Mouse (Mus musculus) thymus, postnatal 14 days (tissue): ENCODE results near the gene P2ry4.

ENCODE experiments used
- DNase-seq: peaks from one replicate; pipeline ENCODE4 v3.0.0; 2021

P2ry4 gene

GRCm38 (mm10) chrX:100594791-100595190 is at the start of gene P2ry4:
P2ry4 (minus strand) TSS chrX:100594869.
- no peak for DNase-seq

GRCm38 (mm10) chrX:100638477-100638876 is 43.8 kb upstream of the P2ry4 start:
- DNase-seq: no peak

GRCm38 (mm10) chrX:100629076-100629475 is 34.4 kb upstream of the P2ry4 start:
- no peak for DNase-seq

DNA sequence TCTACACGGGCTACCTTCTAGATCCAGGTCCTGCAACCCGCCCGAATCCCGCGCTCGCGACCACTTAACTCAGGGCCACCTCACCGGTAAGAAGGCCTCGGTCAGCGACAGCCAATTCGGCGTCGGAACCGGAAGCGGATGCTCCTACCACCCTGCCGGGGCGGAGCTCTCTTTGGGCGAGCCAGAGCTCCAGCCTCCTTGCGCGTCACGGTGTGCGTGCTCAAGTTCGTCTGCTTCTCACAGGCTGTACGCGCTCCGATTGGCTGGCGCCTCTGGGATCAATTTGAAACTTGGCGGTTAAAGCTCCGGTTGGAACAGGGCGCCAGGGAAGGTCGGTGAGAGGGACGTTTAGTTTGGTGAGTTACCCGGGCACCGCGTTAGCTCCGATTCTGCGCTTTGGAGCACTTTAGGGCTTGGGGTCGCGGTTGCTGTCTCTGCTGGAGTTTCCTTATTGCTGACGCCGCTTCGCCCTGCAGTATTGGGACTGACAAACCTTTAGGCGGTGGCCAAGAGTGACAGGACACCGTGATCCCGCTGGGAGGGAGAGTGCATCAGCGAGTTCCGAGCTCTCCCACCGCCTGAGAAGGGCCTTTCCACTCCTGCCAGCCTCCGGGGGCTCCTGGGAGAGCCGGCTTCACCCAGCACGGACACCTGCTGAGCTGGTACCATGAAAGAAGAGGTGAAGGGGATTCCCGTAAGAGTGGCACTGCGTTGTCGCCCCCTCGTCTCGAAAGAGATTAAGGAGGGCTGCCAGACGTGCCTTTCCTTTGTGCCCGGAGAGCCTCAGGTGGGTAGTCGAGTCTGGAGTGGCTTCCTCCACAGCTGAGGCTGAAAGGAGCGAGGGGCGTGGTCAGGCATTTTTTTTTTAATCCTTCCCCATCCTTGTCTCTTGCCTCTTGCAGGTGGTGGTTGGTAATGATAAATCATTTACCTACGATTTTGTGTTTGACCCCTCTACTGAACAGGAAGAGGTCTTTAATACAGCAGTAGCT is 31.4 kb upstream of the P2ry4 start, which contains the start of gene Pdzd11:
TSS of gene Pdzd11 (minus strand) at position 767 of the 992 bp plus-strand sequence.
- DNase-seq: peak; percentile 89

- DNase-seq: no peak
These were observed 30.8 kb upstream of the P2ry4 start, which contains the start of gene Kif4 for GRCm38 (mm10) chrX:100625546-100625801. Kif4 (plus strand) TSS chrX:100625737.

DNA sequence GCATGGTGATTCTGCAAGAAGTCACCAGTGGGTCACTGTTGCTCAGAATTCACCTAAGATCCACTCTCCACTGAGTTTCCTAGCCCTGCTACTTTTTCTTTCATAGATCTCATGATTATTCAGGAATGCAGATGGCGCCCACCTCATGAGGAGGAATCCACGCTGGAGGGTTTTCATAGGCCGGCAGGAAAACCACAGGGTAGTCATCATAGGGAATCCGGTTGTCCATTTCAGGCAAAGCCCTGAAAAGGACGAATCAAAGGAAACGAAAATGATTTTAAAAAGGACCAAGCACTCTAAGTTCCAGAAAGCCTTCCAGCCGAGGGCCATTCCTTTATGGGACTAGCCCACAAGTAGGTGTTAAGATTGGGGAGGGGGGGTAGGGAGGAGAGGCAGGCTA is 30.5 kb upstream of the P2ry4 start:
- no peak for DNase-seq

- no peak for DNase-seq
These were observed 29.6 kb upstream of the P2ry4 start for GRCm38 (mm10) chrX:100624242-100624641.

DNA sequence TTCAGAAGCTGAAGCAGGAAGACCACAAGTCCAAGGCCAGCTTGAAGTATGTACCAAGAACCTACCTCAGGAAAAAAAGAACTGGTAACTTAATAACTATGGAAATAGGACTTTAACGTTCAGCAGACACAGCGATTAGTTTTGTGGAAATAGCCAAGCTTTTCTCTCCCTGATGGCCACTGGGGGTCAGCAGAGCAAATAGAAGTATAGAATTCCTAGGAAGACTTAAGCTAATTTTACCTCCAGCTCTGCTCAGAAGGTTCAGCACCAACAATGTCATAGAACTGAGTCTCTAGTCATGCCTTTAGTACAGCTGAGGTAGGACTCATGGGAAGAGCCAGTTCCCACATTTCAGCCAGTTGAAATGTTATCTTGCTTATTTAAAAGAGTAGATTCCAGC is 26.7 kb upstream of the P2ry4 start:
- no peak for DNase-seq

GRCm38 (mm10) chrX:100618488-100618887 is 23.8 kb upstream of the P2ry4 start:
- no peak for DNase-seq

DNA sequence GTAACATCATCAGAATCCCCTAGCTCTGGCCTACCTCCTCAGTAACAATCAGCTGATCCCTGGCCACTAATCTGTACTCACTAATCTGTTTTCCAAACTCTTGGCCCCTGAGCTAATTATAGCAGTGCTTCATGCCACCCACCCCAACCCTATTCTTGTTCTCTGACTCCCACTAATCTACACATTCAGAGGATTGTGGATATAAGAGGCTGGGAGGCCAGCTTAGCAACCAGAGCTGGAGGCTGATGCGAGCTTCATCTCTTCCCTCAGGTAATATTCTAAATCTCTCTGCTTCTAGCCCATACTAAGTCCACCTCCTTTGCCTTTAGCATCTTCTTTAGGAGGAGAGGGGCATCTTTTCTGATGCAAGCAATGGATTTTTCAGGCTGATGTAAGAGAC is 10.6 kb upstream of the P2ry4 start, which contains the start of gene Arr3:
TSS of gene Arr3 (plus strand) at position 184 of the 400 bp plus-strand sequence.
- DNase-seq: no peak

GRCm38 (mm10) chrX:100599755-100600154 is 5.1 kb upstream of the P2ry4 start:
- no peak for DNase-seq

- DNase-seq: no peak
These were observed 2.8 kb upstream of the P2ry4 start for GRCm38 (mm10) chrX:100597439-100597838.

DNA sequence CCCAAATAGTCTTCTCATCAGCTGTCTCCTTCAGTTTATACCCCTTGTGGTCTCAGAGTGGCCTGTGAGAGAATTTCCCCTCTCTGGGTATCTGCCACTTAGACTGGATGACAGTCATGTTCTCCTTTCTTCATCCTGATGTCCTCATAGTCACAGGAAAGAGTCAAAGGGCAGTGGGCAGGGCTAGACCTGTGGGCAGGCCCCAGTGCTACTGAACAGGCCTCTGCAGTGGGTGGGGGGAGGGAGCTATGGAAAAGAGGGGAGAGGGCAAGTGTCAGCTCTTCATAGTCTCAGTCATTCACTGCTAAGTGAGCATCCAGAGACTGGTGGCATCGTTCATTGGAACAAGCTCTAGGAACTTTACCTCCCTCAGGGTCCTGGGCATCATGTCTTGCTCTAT is 22.7 kb downstream of the P2ry4 start, which contains the start of gene Awat1:
TSS of gene Awat1 (plus strand) at position 301 of the 400 bp plus-strand sequence.
- DNase-seq: no peak

DNA sequence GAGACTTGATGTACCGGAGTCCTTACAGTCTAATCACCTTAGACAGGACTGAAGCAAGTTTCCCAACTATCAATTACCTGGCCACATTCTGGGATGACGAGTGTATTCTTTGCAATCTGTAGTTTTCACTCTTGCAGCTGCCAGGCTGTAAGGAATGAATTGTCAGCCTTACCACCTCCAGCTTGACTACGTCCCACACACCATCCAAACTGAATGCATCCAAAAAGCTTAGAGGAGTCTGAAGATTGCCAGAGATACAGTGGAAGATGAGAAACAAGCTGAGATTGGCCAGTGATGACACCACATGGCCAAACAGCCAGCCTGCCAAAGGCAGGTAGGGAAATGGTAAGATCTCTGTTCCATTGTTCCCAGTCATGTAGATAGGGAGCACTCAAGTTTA is 29.0 kb downstream of the P2ry4 start:
- no peak for DNase-seq

DNA sequence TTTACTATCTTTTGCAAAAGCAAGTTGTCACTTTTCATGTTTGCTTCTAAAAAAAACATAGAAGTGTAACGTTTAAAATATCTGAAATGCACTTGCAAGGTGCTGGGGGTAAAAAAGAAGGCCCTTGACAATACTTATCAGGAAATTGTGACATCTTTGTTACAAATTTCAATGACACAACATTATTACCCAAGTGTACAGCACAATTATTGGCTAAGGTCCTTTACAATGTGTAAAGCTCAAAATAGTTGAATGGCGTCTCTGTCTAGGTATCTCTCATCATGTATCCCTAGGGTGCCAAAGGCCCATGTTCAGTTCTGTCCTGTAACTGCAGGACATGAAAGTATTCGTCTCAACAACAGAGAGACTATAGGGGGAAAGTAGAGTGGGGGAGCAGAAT is 38.6 kb downstream of the P2ry4 start:
- no peak for DNase-seq
